Mouse (Mus musculus) spleen, postnatal 4 days (tissue): ENCODE measurements at regions not wholly inside any gene's neighbourhood (a gene's known extent, or its start where the extent isn't known, plus 50 kb on each side); places are given as distances from the start of the nearest gene placed in this dataset.
A peak's percentile ranks its signal among the peaks of the same experiment; 100 is the strongest.

ENCODE experiments used
- DNase-seq, 2 experiments: peaks; one replicate each; pipeline ENCODE4 v3.0.0; 2022; ENCODE audit warnings: low spot score in 2 of 2

DNA sequence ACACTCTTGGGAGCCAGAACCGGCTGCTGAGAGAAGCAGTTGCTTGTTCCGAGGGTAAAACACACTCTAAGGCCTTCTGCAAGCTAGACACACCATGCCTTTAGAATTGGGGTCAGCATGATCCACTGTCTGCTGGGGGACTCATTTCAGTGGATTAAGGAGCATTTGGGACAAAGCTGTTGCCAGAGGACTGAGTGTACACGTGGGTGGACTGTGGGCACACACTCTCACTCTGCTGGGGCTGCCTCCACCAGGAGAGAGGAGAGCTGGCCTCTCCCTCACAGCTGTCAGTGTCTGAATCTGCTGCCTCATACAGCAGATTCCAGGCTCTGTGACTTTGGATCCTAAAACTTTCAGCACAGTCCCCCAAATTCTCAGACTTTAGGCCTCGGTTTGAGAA lies 161.2 kb upstream of the Rreb1 start:
- DNase-seq = no peak

DNA sequence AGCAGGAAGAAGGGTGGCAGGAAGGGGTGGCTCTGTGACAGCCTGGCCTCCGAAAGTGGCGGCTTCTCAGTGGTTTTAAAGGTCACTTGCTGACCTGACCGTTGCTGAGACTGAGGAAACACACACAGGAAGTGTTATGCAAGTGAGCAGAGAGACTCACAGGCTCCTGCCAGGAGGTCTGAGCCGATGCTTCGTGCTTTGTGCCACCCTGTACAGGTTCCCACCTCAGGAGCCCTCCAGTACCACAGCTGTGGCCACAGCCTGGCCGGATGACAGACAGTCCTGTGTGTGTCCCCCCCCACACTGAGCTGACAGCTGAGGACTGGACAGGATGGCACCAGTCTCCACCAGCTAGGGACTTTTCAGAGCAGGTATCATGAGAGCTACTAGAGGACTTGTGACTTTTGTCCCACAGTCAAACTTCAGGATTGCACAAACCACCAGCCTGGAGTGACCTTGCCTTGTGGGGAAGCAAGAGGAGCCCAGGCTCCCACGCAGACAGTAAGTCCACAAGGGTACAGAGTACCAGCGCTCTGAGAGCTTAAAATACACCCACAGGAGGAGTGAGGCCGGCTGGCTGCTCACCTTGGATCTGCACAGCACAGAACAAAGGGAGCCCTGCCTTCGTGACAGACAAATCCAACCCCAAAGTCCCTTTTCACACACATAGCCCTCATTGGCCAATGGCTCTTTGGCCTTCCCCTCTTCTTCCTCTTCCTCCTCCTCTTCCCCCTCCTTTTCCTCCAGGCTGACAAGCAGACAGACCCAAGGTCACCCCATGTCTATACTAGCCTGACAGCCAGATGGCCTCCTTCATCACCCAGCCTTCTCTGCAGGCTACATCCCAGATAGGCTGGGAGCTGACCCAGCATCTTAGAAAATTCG lies 158.1 kb upstream of the Rreb1 start:
- DNase-seq = peak; percentile 41 to 74

DNA sequence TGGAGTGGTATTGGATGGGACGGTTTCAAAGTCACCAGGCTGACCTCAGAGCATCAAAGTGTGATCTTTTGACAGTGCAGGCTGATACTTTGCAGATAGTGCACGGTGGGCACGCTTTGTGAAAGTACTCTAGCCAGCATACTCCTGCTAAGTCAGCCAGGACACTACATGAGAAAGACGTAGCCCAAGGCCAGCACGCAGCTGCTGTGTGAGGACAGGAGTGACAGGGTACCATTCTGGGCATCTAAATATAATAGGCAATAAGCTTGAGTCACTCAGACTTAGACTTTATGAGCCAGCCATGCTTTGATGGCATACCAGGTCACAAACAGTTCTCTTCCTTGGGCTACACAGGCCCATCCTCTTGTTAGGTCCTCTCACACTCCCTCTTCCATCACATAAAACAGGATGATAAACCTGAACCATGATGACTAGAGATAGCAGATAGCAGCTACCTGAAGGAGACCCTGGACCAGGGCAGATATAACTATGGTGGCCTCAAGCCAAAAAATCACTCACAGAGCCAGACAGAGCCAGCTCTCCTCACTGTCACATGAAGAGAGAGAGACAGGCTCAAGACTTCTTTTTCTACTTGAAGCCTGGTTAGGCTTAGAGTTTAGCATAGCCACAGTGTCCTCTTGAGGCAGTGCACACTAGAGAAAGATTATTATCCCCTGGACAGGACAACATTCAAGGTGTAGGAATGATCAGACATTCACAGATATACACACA lies 156.7 kb upstream of the Rreb1 start:
- no peak for DNase-seq

DNA sequence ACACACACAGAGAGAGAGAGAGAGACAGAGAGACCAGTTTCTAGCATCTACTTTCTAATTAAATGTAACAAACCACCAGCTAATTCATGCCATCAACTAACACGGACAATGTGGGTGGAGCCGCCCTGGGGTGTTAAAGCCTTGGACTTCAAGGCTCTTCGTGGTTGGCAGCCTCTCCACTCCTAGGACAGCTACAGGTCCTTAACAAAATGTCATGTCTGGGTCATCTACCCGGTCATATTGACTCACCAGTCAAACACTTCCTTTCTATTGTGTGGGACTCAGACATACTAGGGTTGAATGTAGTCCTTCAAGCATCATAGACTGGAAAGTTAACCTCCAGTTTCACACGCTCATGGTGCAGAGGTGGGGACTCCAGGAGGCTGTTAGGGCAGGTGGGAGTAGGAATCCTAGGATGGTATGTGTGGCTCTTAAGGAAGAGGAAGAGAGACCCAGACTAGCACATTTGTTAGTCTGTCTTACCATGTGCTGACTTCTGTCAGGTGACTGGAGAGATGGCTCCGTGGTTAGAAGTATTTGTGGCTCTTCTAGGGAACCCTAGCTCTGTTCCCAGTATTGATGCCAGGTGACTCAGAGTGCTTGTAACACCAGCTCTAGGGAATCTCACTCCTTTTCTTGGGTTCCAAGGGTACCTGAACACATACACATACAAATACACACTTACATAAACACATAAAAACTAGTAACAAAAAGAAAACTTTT lies 155.7 kb upstream of the Rreb1 start:
- DNase-seq = no peak

DNA sequence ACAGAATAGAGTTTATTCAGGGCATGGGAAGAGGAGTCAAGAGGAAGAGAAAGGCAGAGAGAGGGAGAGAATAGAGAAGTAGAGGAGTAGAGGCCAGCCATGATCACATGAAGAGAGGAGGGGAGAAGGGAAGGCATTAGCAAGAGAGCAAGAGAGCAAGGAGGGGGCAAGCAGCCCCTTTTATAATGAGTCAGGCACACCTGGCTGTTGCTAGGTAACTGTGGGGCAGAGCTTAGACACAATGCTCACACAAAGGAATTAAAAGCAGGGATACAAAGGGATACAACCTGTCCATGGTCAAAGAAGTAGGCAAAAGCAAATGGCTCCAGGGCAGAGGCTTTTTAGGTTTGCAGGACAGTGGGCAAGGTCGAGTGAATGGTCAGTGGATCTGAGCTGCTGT lies 153.5 kb upstream of the Rreb1 start:
- DNase-seq = no peak

DNA sequence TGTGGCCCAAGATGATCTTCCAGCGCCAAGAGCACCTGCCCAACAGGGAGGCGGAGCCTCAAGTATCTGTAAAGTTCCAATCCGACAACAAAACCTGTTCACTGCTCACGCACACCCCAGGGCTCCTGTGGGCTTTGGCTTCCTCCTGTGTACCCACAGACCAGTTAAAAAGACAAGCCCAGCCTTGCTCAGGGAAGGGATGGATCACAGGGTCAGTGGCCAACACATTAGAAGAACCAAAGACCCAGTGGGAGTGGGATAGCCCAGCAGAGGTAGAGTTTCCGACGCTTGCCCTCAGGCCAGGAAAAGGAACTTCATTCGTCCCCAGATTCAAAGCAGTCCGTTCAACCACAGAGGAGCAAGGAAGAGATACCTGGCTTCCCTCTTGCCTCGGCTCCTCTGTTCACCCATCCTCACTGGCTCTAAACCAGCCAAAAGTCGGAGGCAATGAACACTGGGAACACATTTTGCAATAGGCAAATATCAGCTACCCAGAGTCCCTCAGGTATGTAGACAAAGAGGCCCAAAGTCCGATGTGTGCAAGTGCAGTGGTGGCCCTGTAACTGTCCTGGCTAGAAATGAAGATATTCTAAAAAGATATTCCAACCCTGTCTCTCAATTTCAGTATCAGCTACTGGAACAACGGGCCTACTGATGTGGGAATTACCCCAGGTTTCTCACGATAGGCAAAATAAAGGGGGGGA lies 152.5 kb upstream of the Rreb1 start:
- DNase-seq = no peak

DNA sequence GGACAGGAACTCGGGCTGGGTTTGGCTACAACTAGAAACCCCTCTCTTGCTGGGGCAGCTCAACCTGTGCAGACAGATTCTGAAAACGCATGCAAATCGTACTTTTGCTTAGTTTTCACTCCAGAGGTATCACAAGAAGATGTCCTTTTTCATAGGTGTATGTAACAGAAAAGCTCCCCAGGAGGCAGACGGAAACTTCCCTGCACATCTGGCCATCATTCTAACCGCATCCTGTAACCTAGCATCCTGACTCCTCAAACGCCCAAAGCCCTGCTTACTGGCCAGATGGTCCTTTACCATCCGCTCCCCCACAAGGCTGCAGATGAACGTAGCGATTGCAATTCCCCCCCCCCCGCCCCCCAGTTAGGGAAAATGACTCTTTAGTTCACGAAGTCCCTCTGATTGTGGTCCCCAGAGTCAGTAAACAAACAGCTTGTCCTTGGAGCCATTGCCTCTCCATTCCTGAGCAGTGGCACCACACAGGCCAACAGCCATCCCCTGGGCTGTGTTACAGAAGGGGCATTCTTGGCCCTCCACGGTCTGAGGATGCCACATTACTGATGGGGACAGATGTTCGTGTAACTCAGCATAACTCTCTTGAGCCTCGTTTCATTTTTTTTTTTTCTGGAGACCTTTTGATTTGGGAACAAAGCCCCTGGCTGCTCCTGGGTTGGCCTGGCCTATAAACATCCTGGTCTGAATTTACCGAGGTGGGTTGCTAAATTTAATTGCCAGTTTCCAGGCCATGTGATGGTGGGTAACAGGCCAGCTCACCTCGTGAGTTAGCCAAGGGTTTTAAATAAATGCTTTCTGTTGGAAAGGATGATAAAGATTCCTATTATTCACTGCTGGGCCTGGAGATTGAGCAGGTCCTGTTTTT lies 149.6 kb upstream of the Rreb1 start:
- no peak for DNase-seq

DNA sequence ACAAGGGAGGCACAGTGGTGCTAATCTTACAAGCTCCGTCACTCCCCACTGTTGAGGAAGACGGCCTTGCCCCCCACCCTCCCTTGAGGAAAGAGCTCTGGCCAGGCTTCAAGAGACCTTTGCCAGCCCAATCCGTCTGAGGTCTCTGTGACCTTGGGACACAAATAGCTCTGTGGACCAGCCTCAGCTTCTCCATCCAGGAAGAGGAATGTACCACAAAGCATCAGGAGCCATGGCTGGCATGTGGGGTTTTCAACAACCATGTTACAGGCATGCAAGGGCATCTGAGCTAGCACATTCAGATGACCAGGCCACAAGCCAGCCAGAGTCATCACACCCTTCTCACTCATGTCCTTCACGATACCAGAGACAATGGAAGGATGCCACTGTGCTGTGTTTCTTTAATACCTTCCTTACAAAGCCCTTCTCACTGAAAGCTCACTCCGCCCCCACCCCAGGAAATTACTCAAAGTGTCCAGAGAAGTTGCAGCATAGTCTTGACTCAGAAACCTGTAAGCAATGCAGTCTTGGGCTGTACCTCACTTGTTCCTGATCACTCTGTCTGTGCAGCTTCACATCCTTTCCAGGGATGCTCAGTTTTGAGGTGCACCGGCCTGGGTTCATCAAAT lies 148.8 kb upstream of the Rreb1 start:
- DNase-seq = no peak

DNA sequence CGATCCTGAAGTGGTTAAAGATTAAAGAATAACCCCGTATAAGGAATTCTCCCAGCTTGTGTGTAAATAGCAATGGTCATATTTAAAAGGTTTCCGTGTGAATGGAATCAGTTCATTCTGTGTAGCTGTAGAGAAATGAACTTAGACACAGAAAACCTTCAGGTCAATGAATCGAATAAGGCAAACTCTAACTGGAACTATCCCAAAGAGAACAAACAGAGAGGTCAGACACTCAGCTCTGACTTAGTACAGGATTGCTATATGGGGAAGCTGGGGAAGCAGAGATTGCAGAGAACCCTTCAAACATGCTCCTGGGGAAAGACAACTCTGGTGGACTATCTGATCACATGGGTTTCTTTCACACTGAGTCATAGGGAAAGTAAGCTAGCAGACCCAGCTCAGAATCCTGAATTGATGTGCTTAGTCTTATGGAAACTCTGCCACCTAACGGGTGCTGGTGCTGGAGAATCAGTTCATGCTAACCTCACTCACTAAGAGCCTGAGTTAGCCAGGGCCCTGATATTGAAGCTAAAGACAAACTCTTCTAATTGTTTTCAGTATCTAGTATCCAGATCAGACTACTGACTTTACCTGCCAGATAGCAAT lies 145.3 kb upstream of the Rreb1 start:
- no peak for DNase-seq

DNA sequence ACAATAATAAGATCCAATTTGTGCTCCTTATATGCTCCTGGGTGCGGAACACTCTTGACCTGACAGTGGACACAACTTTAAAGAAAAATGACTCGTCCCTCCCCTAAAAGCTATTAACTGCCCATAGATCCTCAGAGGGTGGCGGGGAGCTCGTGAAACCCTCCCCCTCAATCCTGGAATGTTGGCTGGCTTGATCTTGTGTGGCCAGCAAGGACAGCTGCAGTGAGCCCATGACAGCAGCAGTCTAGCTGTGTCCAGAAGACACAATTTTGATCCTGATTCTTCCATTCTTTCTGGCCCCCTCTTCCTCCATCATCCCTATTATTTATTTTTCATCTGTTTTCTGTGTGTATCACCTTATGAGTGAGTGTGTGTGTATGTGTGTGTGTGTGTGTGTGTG lies 141.8 kb upstream of the Rreb1 start:
- no peak for DNase-seq

DNA sequence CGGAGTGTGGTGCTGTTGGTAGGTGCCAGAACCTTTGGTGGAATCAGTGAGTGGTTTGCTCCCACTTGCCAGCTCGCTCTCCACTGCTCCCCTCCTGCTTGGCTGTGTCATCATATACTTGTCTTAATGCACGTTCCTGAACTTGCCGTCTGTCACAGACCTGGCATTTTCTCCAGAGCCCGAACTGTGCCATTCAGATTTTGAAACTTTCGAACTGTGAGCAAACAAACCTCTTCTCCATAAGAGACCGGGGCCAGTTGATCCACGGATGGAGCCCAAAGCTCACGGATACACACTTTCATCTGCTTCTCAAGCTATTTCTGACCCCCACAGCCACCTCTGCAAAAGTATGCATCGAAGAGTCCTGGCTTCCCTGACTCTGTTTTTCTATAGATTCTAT lies 141.0 kb upstream of the Rreb1 start:
- DNase-seq = no peak

DNA sequence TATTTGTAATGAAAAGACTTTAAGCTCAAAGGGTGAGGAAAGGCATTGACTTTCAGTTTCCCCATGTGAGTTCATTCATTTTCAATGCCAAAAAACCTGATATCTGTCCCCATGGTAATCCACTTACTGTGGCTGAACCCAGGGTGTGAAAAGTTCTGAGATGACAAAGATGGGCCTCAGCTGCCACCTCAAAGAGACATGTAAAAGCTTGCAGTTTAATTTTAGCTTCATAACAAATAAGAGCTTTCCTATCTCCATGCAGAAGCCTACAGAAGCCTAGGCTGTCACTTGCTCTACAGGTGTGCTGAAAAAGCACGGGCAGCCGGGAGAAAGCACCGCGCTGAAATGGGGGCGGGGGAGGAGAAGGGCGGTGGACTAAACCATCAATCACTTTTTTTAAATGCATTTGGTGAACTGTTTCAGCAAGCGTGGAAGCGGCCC lies 140.1 kb upstream of the Rreb1 start:
- no peak for DNase-seq

DNA sequence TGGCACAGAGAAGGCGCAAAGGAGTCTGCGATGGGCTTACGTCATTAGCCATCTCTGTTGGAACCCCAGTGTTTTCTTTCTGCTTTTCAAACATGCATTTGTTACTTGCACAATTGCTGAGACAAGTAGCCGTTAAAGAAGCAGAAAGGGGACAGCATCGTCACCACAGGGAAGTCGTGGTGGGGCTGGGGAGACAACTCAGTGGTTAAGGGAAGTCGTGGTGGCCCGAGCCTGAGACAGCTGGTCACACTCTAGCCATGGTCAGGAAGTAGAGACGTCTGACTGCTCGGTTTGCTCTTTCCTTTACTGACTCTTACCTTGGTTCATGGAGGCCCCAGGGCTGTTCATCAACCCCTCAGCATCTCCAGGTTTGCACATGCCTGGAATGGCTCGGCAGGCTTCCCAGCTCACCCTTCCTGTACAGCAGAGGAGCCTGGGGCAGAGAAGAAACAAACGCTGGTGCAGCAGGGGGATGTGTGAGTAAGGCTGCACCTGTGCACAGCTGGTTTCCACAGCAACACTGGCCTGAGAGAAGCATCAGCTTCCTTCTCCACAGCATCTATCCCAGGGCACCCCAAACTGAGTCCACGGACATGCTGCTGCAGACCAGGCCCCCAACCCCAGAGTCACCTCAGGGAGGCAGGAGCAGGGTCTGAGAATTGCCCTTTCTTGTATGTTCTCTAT lies 135.6 kb upstream of the Rreb1 start:
- peak; percentile 44 to 73 for DNase-seq

DNA sequence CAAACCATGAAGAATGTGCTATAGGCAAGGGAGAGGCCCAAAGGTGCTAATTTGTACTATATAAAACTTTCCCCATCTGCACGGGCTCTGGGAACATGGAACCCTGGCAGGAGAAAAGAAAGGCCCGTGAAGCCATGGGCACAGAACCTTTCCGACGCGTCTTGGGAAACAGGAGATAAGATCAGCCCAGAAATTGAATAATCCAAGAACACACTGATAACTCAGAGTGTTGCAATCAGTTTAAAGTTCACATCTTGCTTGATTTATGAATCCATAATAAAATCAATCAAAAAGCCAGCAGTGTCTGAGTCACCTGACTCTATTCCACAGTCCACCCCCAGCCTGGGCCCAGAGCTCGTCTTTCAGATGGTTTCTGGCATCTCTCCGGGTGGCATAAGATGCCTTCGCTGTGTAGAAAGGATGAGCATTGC lies 133.4 kb upstream of the Rreb1 start:
- DNase-seq = no peak

DNA sequence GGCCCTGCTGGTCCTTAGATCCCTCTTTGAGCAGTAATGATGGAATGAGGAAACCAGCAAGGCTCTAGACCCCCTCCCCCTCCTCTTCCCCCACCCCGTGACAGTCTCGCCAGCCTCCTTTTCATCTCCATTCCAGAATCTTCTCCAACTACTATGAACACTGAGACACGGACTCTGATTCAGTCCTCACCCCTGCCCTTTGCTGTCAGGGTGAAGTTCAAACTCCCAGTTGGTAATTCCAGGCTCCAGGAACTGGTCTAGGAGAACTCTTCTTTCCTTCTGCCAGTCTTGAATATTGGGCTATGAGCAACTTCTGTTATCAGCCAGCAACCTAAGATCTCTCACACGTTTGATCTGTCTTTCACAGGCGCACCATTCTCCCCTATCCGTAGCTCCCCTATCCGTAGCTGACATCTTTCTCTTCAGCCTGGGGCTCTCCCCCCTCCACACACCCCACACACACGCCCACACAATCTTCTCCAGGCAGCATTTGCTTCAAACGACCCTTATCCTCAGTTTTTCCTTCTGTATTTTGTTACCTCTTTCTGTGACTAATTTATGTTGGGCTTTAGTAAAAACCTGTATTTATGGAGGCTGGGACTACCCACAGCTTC lies 128.6 kb upstream of the Rreb1 start:
- DNase-seq = no peak

DNA sequence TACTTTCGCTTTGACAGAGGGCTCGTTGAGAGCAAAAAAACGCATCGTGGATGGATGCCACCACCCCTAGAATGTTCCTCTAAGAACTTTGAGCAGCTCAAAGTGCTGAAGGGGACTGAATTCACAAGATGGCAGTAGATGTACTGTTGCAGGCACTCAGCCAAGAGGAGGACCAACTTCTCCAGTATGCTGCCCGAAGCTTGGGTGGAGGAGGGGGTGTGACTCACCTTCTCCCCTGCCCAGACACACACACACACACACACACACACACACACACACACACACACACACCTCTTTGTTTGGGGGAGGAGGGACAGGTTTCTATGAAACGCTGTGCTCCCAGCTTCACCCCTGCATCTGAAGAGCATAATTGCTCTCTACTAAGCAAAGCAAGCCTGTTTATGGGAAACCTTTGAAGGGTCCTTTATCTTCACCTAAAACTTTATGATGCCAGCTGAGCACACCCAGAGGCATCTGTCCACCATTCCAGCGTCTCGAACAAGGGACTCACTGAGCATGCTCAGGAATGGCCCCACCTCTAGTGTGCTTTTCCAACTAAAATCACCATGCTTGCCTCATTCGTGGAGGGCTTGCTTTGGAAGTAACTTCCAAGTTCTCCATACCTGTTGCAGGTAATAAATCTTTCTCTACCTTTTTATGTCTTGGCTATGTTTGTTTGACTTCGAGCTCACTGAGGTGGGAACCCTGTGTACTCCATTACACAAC lies 126.8 kb upstream of the Rreb1 start:
- no peak for DNase-seq

DNA sequence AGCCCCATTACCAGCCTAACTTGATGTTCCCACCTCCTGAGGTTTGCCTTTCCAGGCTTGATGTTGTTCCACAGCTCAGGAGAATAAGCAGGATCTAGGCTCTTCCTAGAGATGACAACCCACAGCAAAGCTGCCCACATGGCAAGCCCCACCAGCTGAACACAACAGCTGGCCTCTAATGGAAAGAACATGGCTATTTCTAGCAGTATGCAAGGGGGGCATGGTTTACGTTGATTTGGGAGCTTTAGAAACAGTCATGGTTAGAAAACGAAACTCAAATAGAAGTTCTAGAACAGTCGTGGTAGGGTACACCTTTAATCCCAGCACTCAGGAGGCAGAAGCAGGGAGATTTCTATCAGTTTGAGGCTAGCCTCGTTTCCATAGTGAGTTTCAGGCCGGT lies 123.5 kb upstream of the Rreb1 start:
- no peak for DNase-seq

DNA sequence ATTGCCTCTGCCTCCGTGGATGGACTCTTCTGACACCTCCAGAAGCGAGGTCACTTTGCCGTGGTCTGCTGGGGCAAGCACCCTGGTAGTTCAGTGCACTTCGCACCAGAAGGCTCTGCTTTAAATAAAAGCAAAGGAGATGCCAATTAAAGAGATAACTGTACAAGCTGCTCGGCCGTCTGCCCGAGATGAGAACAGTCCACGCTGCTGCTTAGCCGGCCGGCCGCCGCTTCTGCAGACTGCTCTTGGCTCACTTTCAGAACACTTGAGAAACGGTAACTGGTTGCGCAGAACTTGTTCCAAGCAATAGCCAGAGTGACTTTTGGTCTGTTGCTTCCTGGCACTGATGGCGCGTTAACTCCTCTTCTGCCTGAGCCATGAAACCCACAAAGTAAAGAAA lies 121.0 kb upstream of the Rreb1 start:
- peak; percentile 44 to 73 for DNase-seq
